Mouse (Mus musculus) forebrain, embryonic 12.5 days (tissue): Measurements from ENCODE around the gene Dsp. TPM values are rescaled to one million over a fixed set of nuclear protein-coding genes. Genes with fewer than 3 reads are reported as not detected.

Experiments used
- ATAC-seq: fragments of 200-750 bp; cut with Nextera tagmentation; 2 replicates; pipeline ENCODE4 v1.8.0; 2017; ENCODE audit warnings: moderate TSS enrichment; ENCODE audit not compliant: low FRiP score
- H3K27ac ChIP-seq: fragments of 300-500 bp; sonication (generic); 2 replicates; pipeline ENCODE4 v1.5.1; 2016; ENCODE audit warnings: mild to moderate bottlenecking
- H3K27me3 ChIP-seq: fragments of 300-500 bp; sonication (generic); 2 replicates; pipeline ENCODE4 v1.6.1; 2016; ENCODE audit warnings: mild to moderate bottlenecking
- H3K36me3 ChIP-seq: fragments of 300-500 bp; sonication (generic); replicated peaks from 2 replicates; pipeline ENCODE4 v1.6.1; 2016; ENCODE audit warnings: mild to moderate bottlenecking
- H3K4me1 ChIP-seq: fragments of 300-500 bp; sonication (generic); 2 replicates; pipeline ENCODE4 v1.6.1; 2016
- H3K4me2 ChIP-seq: fragments of 300-500 bp; sonication (generic); 2 replicates; pipeline ENCODE4 v1.6.1; 2016; ENCODE audit warnings: mild to moderate bottlenecking, moderate library complexity
- H3K4me3 ChIP-seq: fragments of 300-500 bp; sonication (generic); replicated peaks from 2 replicates; pipeline ENCODE4 v1.5.1; 2016; ENCODE audit warnings: mild to moderate bottlenecking
- H3K9ac ChIP-seq: fragments of 300-500 bp; sonication (generic); 2 replicates; pipeline ENCODE4 v1.6.1; 2016; ENCODE audit warnings: mild to moderate bottlenecking
- H3K9me3 ChIP-seq: fragments of 300-500 bp; sonication (generic); 2 replicates; pipeline ENCODE4 v1.6.1; 2016
- WGBS: fragments of 180-500 bp; shearing (Covaris S2); methylation state at CpG from one replicate; pipeline ENCODE4 v1.1.7; 2016; 5-methylcytosine and 5-hydroxymethylcytosine counted together
- polyA plus RNA-seq: library from polyadenylated mRNA; unstranded; fragments of >200 nt; fragmentation: Nextera tagmentation; extraction: Ambion mirVana; gene quantifications from 2 replicates; pipeline ENCODE4 v1.2.1, GENCODE M21; 2016

Dsp gene
- polyA plus RNA-seq, 1 experiment from 2014 or later: 1.1 TPM

GRCm38 (mm10) chr13:38204702-38205482 lies 53.8 kb downstream of the Dsp start, which contains the start of gene Snrnp48:
TSS of gene Snrnp48 (plus strand) at chr13:38204938.
- peak within 1 kb of the TSS; percentile 58 for H3K4me2 ChIP-seq
- peak; percentile 99 for ATAC-seq
- H3K27me3 ChIP-seq: 0 out of 2 replicates have a peak, but pooled peaks cover 2% of the 10 kb centered on the region
- no peaks in the 10 kb centered on the region for H3K9me3 ChIP-seq
- peaks cover 13% of the 10 kb centered on the region for H3K4me1 ChIP-seq
- H3K9ac ChIP-seq: peak within 1 kb of the TSS; percentile 90
- H3K4me3 ChIP-seq: peak within 1 kb of the TSS; percentile 87
- H3K27ac ChIP-seq: peak within 1 kb of the TSS; percentile 90
- under 1% methylated on average over 58 of the region's 59 CpGs for WGBS
- H3K36me3 ChIP-seq: no peaks in the 10 kb centered on the region; the same call in 1 of the 2 replicates

GRCm38 (mm10) chr13:38211122-38211521 lies 60.0 kb downstream of the Dsp start:
- peaks cover 44% of the 10 kb centered on the region for H3K36me3 ChIP-seq
- H3K27me3 ChIP-seq: no peaks in the 10 kb centered on the region
- H3K4me3 ChIP-seq: no peak overlapping the region
- H3K4me1 ChIP-seq: peaks cover 7% of the 10 kb centered on the region
- 96% methylated on average over 5 of the region's 5 CpGs for WGBS
- no peak overlapping the region for H3K9ac ChIP-seq
- no peak overlapping the region for H3K27ac ChIP-seq
- no peaks in the 10 kb centered on the region for H3K9me3 ChIP-seq
- H3K4me2 ChIP-seq: no peak overlapping the region
- no peak for ATAC-seq

GRCm38 (mm10) chr13:38218686-38219085 lies 67.6 kb downstream of the Dsp start:
- H3K4me3 ChIP-seq: no peak overlapping the region
- 87% methylated on average over 3 of the region's 3 CpGs for WGBS
- no peaks in the 10 kb centered on the region for H3K4me1 ChIP-seq
- H3K36me3 ChIP-seq: peaks cover 84% of the 10 kb centered on the region
- no peak overlapping the region for H3K9ac ChIP-seq
- H3K27me3 ChIP-seq: no peaks in the 10 kb centered on the region
- no peaks in the 10 kb centered on the region for H3K9me3 ChIP-seq
- no peak overlapping the region for H3K27ac ChIP-seq
- ATAC-seq: no peak
- no peak overlapping the region for H3K4me2 ChIP-seq

- peaks cover 91% of the 10 kb centered on the region for H3K36me3 ChIP-seq
- H3K4me3 ChIP-seq: no peak overlapping the region
- no peak for ATAC-seq
- no peak overlapping the region for H3K4me2 ChIP-seq
- no peaks in the 10 kb centered on the region for H3K9me3 ChIP-seq
- 93% methylated on average over 6 of the region's 6 CpGs for WGBS
- no peak overlapping the region for H3K27ac ChIP-seq
- H3K4me1 ChIP-seq: no peaks in the 10 kb centered on the region
- H3K9ac ChIP-seq: no peak overlapping the region
- no peaks in the 10 kb centered on the region for H3K27me3 ChIP-seq
These were observed 69.2 kb downstream of the Dsp start for GRCm38 (mm10) chr13:38220331-38220730.

- Histone ChIP-seq H3K4me2 (no peak overlapping the region), H3K27ac (peak overlapping the region; percentile 14; the same call in 1 of the 2 replicates), H3K36me3 (peaks cover 28% of the 10 kb centered on the region), H3K4me3 (no peak overlapping the region), H3K9me3 (0 out of 2 replicates have a peak, but pooled peaks cover 3% of the 10 kb centered on the region), H3K4me1 (no peaks in the 10 kb centered on the region), H3K9ac (no peak overlapping the region), H3K27me3 (no peaks in the 10 kb centered on the region)
- WGBS: 56% methylated on average over 9 of the region's 9 CpGs
- ATAC-seq: no peak
These were observed 79.2 kb downstream of the Dsp start for GRCm38 (mm10) chr13:38230177-38230821.

- H3K27me3 ChIP-seq: no peaks in the 10 kb centered on the region
- no peak overlapping the region for H3K27ac ChIP-seq
- no peak overlapping the region for H3K9ac ChIP-seq
- peaks cover 19% of the 10 kb centered on the region for H3K36me3 ChIP-seq
- no peaks in the 10 kb centered on the region for H3K4me1 ChIP-seq
- no peak for ATAC-seq
- H3K4me2 ChIP-seq: no peak overlapping the region
- H3K4me3 ChIP-seq: no peak overlapping the region
- 0 out of 2 replicates have a peak, but pooled peaks cover 3% of the 10 kb centered on the region for H3K9me3 ChIP-seq
- WGBS: 84% methylated on average over 4 of the region's 4 CpGs
These were observed 81.3 kb downstream of the Dsp start for GRCm38 (mm10) chr13:38232411-38232810.

GRCm38 (mm10) chr13:38232856-38233625 lies 81.9 kb downstream of the Dsp start:
- H3K9me3 ChIP-seq: 0 out of 2 replicates have a peak, but pooled peaks cover 3% of the 10 kb centered on the region
- H3K27me3 ChIP-seq: no peaks in the 10 kb centered on the region
- ATAC-seq: no peak
- 87% methylated on average over 3 of the region's 3 CpGs for WGBS
- no peaks in the 10 kb centered on the region for H3K4me1 ChIP-seq
- H3K4me3 ChIP-seq: no peak overlapping the region
- peaks cover 13% of the 10 kb centered on the region for H3K36me3 ChIP-seq
- H3K4me2 ChIP-seq: no peak overlapping the region
- no peak overlapping the region for H3K9ac ChIP-seq
- no peak overlapping the region for H3K27ac ChIP-seq

GRCm38 (mm10) chr13:38234651-38235050 lies 83.6 kb downstream of the Dsp start:
- Histone ChIP-seq H3K9me3 (0 out of 2 replicates have a peak, but pooled peaks cover 3% of the 10 kb centered on the region), H3K27me3 (no peaks in the 10 kb centered on the region), H3K27ac (no peak overlapping the region), H3K4me1 (no peaks in the 10 kb centered on the region), H3K9ac (no peak overlapping the region), H3K4me3 (no peak overlapping the region), H3K4me2 (no peak overlapping the region), H3K36me3 (no peaks in the 10 kb centered on the region)
- ATAC-seq: no peak
- WGBS: 77% methylated on average over 5 of the region's 5 CpGs

- 82% methylated on average over 3 of the region's 3 CpGs for WGBS
- H3K9me3 ChIP-seq: 0 out of 2 replicates have a peak, but pooled peaks cover 3% of the 10 kb centered on the region
- H3K4me3 ChIP-seq: no peak overlapping the region
- H3K4me1 ChIP-seq: no peaks in the 10 kb centered on the region
- no peak for ATAC-seq
- H3K9ac ChIP-seq: no peak overlapping the region
- H3K27me3 ChIP-seq: no peaks in the 10 kb centered on the region
- H3K27ac ChIP-seq: no peak overlapping the region
- no peaks in the 10 kb centered on the region for H3K36me3 ChIP-seq
- no peak overlapping the region for H3K4me2 ChIP-seq
These were observed 84.3 kb downstream of the Dsp start for GRCm38 (mm10) chr13:38235370-38235769.

- Histone ChIP-seq H3K27ac (no peak overlapping the region), H3K36me3 (no peaks in the 10 kb centered on the region), H3K9me3 (no peaks in the 10 kb centered on the region), H3K9ac (no peak overlapping the region), H3K4me2 (no peak overlapping the region), H3K27me3 (no peaks in the 10 kb centered on the region), H3K4me3 (no peak overlapping the region), H3K4me1 (no peaks in the 10 kb centered on the region)
- ATAC-seq: no peak
- 91% methylated on average over 5 of the region's 5 CpGs for WGBS
These were observed 97.1 kb downstream of the Dsp start for GRCm38 (mm10) chr13:38248151-38248550.
